Mouse (Mus musculus) erythroblast, adult 5-6 weeks (primary cell): ENCODE measurements around the gene Usp9y. TPM values are rescaled to one million over a fixed set of nuclear protein-coding genes. Genes with fewer than 3 reads are reported as not detected.

ENCODE experiments used
- ATAC-seq: replicated peaks from 2 replicates; pipeline ENCODE4 v1.8.0; 2016; ENCODE audit warnings: moderate number of reproducible peaks, mild to moderate bottlenecking, moderate TSS enrichment, inconsistent platforms; ENCODE audit not compliant: poor library complexity, low FRiP score, severe bottlenecking
- total RNA-seq, 2 experiments: library from RNA; stranded (forward) in 1 of 2; stranded (reverse) in 1 of 2; fragments of 150-400 nt in 1 of 2; fragments of 200-764, 138-1000 nt in 1 of 2; gene quantifications; 2 replicates each; pipeline versions ENCODE4 v1.2.3 to v1.2.4; 2015 to 2017; ENCODE audit warnings: low replicate concordance in 2 of 2

Gene Usp9y
- not detected in 2 replicates for total RNA-seq (2015; ENCODE audit: low replicate concordance)
- 0.26 TPM in 1 of 2 replicates, not detected in the other for total RNA-seq (2017; ENCODE audit: low replicate concordance)

- ATAC-seq: no peak
Measured at GRCm38 (mm10) chrY:1459682-1460081, at the start of gene Usp9y. Gene Usp9y (minus strand): TSS chrY:1459782.

DNA sequence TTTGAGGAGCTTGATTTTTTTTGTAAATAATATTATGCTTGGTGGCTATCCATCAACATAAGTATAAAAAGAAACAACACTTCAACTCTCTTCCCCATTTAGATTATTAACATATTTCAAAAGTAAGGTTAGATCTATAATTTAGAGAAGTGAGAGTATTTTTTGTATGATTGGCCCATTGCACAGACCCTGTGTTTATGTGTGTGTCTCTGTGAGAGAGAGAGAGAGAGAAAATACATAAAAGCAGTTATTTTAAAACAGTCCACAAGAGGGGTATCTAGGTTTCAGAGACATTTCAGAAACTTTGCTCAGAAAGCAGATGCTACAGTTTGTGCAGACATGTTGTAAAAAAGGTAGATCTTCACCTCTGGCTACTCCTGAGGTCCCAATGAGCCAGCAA is 165.9 kb downstream of the Usp9y start:
- no peak for ATAC-seq

DNA sequence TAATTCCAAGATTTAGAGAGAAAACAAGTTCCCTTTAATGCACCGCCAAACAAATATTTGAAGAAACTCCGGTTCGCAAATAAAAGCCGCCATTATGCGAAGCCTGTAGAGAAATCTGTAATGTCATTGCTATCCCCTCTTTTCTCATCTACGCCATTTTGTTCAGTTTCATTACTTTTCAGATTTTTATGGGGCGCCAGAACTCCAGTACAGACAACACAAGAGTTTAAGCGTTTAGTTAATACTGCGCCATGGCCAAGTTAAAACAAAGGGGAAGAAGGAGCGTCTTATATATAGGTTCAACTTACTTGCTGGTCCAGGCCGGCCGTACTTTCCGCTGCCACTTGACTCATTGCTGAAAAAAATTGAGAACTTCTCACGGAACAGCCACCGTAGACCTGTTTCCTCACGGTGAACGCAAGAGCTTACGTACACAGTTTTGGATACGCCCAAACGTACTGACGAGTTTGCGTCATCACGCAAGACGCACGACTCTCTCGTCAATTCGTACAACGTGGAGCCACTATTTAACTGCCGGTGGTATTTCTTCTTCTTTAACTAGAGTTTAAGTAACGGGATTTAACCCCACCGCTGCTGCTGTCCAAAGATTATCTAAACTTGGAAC is 173.3 kb downstream of the Usp9y start, which contains the start of gene Ddx3y:
Gene Ddx3y, minus strand, starts transcription at position 459 of the 625 bp plus-strand sequence.
- peak; percentile 100 for ATAC-seq

GRCm38 (mm10) chrY:1285735-1286134 is 173.8 kb downstream of the Usp9y start:
- peak; percentile 84 for ATAC-seq

Other genes starting within 250 kb of the Usp9y start
- 17.3 and 22.4 TPM in 2 replicates for gene Uty, start 214.0 kb downstream of the Usp9y start, total RNA-seq (2015; ENCODE audit: low replicate concordance)
- gene Uty, start 214.0 kb downstream of the Usp9y start, total RNA-seq (2017; ENCODE audit: low replicate concordance): 36.8 and 37.0 TPM in 2 replicates
- gene Ddx3y, start 173.2 kb downstream of the Usp9y start, total RNA-seq (2015; ENCODE audit: low replicate concordance): 40.1 and 52.5 TPM in 2 replicates
- gene Ddx3y, start 173.2 kb downstream of the Usp9y start, total RNA-seq (2017; ENCODE audit: low replicate concordance): 59.7 and 73.0 TPM in 2 replicates